ENCODE assay signal across 11 mouse cellular contexts in genomic region chr9:65404331-65405183, GRCm38 (mm10). TPM values are rescaled to one million over a fixed set of nuclear protein-coding genes. Genes with fewer than 3 reads are reported as not detected.
DNase-seq lines count a peak whose midpoint lies in the region; ATAC-seq lines count a peak whose summit lies in the region.
"Had no signal": no experiment of that assay in that cellular context is flagged by ENCODE, and none has a peak within 500 bp of the region (broad histone marks: within the 10 kb centered on the region; RNA-seq: fewer than 3 reads in every experiment).

No protein-coding gene starts in this region.

- intact Hi-C loops in gastrocnemius, postnatal 36 days (cut with DNase I): no loop called here

- no peaks in the 10 kb centered on the region for H3K9me3 ChIP-seq in kidney, embryonic 14.5 days (ENCODE audit: control insufficient read depth, low read length)
- H3K9me3 ChIP-seq: hindbrain, embryonic 15.5 days; neural tube, embryonic 13.5 days had no signal

- H3K27ac ChIP-seq in kidney, embryonic 14.5 days (ENCODE audit: low read depth, low read length): no peak overlapping the region
- H3K27ac ChIP-seq: hindbrain, embryonic 15.5 days; neural tube, embryonic 13.5 days had no signal

- no peaks in the 10 kb centered on the region for H3K4me1 ChIP-seq in kidney, embryonic 14.5 days (ENCODE audit: control insufficient read depth, insufficient read depth, low read length)
- H3K4me1 ChIP-seq: neural tube, embryonic 13.5 days had no signal

- ATAC-seq in kidney, embryonic 14.5 days (ENCODE audit: low FRiP score, low TSS enrichment): no peak

- H3K4me2 ChIP-seq in kidney, embryonic 14.5 days (replicated peaks; ENCODE audit: low read depth, low read length): no peak overlapping the region
- H3K4me2 ChIP-seq: hindbrain, embryonic 15.5 days; neural tube, embryonic 13.5 days had no signal

- WGBS in kidney, embryonic 14.5 days: 77% methylated on average over 15 of the region's 15 CpGs

- no peak overlapping the region for H3K4me3 ChIP-seq in kidney, embryonic 14.5 days (ENCODE audit: low read length)
- H3K4me3 ChIP-seq: hindbrain, embryonic 15.5 days; neural tube, embryonic 13.5 days had no signal

- no peaks in the 10 kb centered on the region for H3K27me3 ChIP-seq in kidney, embryonic 14.5 days (ENCODE audit: control insufficient read depth, insufficient read depth, low read length)
- H3K27me3 ChIP-seq: hindbrain, embryonic 15.5 days; neural tube, embryonic 13.5 days had no signal

- DNase-seq in kidney, adult 11 months: peak; percentile 73
- peak; percentile 40 for DNase-seq in brain, embryonic 18.5 days (ENCODE audit: low read depth, low spot score)
- peak; percentile 81 for DNase-seq in gastrocnemius, postnatal 36 days
- peak; percentile 73 to 80 for DNase-seq in kidney, postnatal 4 days
- DNase-seq in lung, postnatal 10 days: peak; percentile 94
- no peak for DNase-seq in yolk sac, embryonic 10.5 days (ENCODE audit: low spot score)
- no peak for DNase-seq in liver

- H3K9ac ChIP-seq in kidney, embryonic 14.5 days (ENCODE audit: low read depth, low read length): no peak overlapping the region
- H3K9ac ChIP-seq: hindbrain, embryonic 15.5 days; neural tube, embryonic 13.5 days had no signal

- H3K36me3 ChIP-seq in kidney, embryonic 14.5 days (ENCODE audit: control insufficient read depth, insufficient read depth, low read length): no peaks in the 10 kb centered on the region
- H3K36me3 ChIP-seq: hindbrain, embryonic 15.5 days; neural tube, embryonic 13.5 days had no signal

RNA-seq across cellular contexts. Expression of gene Rasl12, which starts 6.3 kb away (rescaled TPM):
- 8.2 and 11.7 TPM in 2 replicates for polyA plus RNA-seq in kidney, embryonic 14.5 days (2014; fragmentation: Nextera tagmentation; extraction: Ambion mirVana)
- total RNA-seq in gastrocnemius, postnatal 36 days (2021): 1 to 10 TPM; 3.2 to 3.8 TPM

RNA-seq across cellular contexts. Expression of gene Kbtbd13, which starts 13.1 kb away (rescaled TPM):
- 1.3 and 1.4 TPM in 2 replicates for polyA plus RNA-seq in kidney, embryonic 14.5 days (2014; fragmentation: Nextera tagmentation; extraction: Ambion mirVana)
- total RNA-seq in gastrocnemius, postnatal 36 days (2021): 1 to 10 TPM; 6.7 to 8.9 TPM

RNA-seq across cellular contexts. Expression of gene Slc51b, which starts 18.2 kb away (rescaled TPM):
- polyA plus RNA-seq in kidney, embryonic 14.5 days (2014; fragmentation: Nextera tagmentation; extraction: Ambion mirVana): 0.53 and 0.59 TPM in 2 replicates
- not detected for total RNA-seq in gastrocnemius, postnatal 36 days (2021)
- total RNA-seq: ES-E14 had no signal
- polyA plus RNA-seq: hindbrain, embryonic 15.5 days; neural tube, embryonic 13.5 days had no signal

RNA-seq across cellular contexts. Expression of gene Mtfmt, which starts 31.0 kb away (rescaled TPM):
- polyA plus RNA-seq in kidney, embryonic 14.5 days (2014; fragmentation: Nextera tagmentation; extraction: Ambion mirVana): 18.1 and 22.0 TPM in 2 replicates
- 1 to 10 TPM; 4.3 to 4.7 TPM for total RNA-seq in gastrocnemius, postnatal 36 days (2021)

RNA-seq across cellular contexts. Expression of gene Ubap1l, which starts 43.7 kb away (rescaled TPM):
- 0.62 TPM in 1 of 2 replicates, not detected in the other for polyA plus RNA-seq in kidney, embryonic 14.5 days (2014; fragmentation: Nextera tagmentation; extraction: Ambion mirVana)
- total RNA-seq in gastrocnemius, postnatal 36 days (2021): under 1 TPM in 1 of 2 experiments, not detected in 1; 0.56 TPM

Comparison
In these comparisons a context has a peak if more than half of its experiments do, and no peak if none do; other contexts are left out.
1. DNase-seq: peak in kidney, adult 11 months (single experiment), brain, embryonic 18.5 days (single experiment), gastrocnemius, postnatal 36 days (2 of 2), kidney, postnatal 4 days (2 of 2) and lung, postnatal 10 days (single experiment); none in yolk sac, embryonic 10.5 days (single experiment) and liver (single experiment).